Mouse (Mus musculus) MEL-GATA-1-ER (cell line): ENCODE measurements around the gene Adar.
A peak's percentile ranks its signal among the peaks of the same experiment; 100 is the strongest.

ENCODE experiments used
- DNase-seq: peaks from one replicate; pipeline ENCODE4 v3.0.0-alpha.2; 2012; ENCODE audit warnings: low read depth; ENCODE audit errors: extremely low read depth

The Adar gene

GRCm38 (mm10) chr3:89714359-89715206, at the start of gene Adar:
Gene Adar, plus strand, starts transcription at chr3:89715022.
- peak; percentile 75 for DNase-seq

- DNase-seq, result no peak
Observed at GRCm38 (mm10) chr3:89667131-89667530, 47.7 kb upstream of the Adar start.

DNA sequence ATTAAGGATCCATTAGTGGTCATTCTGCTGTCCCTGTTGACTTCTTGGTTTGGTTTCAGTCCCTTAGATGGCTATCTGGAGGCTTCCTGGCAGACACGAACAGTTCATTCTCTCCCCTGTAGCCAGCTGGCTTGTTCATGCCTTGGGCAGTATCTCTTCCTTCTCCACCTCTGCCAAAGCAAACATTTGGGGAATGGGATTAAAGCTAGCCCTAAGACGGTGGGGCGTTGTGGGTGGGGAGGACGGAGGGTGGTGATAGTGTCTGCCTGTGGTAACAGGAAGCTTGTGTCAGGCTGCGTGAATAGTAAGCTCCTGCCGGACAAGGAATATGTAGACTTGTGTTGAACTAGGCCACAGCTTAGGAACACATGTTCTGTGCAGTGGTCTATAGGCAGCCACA, 43.5 kb upstream of the Adar start:
- no peak for DNase-seq

- DNase-seq, result no peak
Observed at GRCm38 (mm10) chr3:89672573-89673317, 42.1 kb upstream of the Adar start.

- DNase-seq, result no peak
Observed at GRCm38 (mm10) chr3:89677617-89678016, 37.2 kb upstream of the Adar start.

GRCm38 (mm10) chr3:89686031-89686430, 28.8 kb upstream of the Adar start:
- no peak for DNase-seq

DNA sequence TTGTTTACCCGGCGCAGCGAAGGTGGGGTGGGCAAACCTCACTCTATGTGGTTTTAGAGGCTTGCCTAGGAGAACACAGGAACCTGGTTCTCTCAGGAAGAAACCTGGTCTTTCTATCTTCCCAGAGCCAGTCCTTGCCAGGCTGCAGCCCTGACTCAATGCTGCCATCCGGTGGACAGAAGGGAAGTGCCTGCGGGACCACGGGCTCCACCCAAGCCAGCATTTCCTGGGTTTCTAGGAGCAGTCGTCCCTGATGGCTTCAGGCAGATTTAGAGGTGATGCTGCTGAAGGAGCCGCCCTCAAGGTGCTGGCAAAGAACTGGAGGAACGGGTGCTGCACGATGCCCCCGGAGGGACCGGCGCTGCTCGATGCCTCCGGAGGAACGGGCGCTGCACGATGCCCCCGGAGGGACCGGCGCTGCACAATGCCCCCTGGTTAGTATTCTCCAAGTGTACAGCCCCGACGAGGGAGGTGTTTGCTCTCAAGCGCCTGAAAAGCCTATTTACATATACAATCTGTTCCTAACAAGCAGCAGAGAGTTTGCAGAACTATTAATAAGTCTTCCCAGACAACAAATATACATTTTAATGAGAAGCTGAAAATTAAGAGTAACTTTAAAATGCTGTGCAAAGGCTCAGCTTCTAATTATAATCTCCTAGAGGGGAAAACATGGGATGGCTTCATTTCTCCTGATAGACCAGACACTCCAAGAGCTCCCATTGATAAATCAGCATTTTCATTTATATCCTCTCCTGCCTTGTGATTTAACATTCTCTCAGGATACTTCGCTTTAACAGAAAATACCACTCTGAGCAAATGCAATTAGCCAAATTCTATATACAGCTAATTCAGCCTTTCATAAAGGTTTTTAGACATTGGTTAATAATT, 25.9 kb upstream of the Adar start:
- peak; percentile 25 for DNase-seq

DNA sequence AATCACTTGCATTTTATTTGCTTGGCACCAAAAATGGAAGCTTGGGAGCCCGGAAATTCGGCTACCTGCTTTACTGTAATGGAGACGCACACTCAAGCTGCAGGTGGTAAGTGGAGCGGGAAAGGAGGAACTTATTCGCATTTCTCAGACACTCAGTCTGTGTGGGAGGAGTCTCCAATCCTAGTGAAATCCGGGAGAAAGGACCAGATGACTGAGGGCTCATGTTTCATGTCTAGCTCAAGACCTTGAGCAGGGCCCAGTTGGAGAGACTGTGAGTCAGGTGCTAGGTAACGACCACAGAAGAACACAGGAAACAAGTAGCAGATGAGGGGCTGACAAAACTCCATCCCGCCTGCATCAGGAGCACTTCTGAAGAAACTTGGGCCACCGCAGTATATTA, 23.0 kb upstream of the Adar start:
- DNase-seq, result no peak

- DNase-seq, result no peak
Observed at GRCm38 (mm10) chr3:89696152-89696821, 18.5 kb upstream of the Adar start.

DNA sequence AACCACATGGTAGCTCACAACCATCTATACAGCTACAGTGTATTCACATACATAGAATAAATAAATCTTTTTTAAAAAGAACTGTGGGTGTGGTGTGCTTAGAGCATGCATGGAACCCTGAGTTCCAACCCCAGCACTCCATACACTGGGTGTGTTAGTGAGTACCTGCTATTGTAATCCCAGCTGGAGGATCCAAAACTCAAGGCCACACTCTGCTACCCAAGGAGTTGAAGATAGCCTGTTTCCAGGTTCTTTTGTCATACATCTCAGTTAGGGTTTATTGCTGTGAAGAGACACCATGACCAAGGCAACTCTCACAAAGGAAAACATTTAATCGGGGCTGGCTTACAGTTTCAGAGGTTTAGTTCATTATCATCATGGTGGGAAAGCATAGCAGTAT, 15.9 kb upstream of the Adar start:
- no peak for DNase-seq

- DNase-seq, result no peak
Observed at GRCm38 (mm10) chr3:89700461-89700860, 14.4 kb upstream of the Adar start.

DNA sequence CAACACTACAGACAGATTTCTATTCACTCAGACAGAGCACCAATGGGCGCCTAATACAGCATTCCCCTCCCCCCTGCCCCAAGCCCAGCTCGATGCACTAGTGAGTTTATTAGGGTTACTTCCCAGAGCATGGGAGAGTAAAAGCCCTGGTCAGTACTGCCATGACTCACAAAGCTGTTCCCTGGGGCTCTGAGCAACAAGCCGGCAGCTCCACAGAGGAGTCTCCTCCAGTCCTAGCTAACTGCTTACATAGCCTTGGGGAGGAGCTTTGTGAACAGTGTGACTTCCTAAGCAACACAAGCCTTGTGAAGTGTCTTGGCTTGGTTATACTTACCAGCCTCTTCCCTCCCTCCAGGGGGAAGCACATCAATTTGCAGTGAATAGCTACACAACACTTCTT, 11.2 kb upstream of the Adar start:
- no peak for DNase-seq

- no peak for DNase-seq
Observed at GRCm38 (mm10) chr3:89704064-89704463, 10.8 kb upstream of the Adar start.

DNA sequence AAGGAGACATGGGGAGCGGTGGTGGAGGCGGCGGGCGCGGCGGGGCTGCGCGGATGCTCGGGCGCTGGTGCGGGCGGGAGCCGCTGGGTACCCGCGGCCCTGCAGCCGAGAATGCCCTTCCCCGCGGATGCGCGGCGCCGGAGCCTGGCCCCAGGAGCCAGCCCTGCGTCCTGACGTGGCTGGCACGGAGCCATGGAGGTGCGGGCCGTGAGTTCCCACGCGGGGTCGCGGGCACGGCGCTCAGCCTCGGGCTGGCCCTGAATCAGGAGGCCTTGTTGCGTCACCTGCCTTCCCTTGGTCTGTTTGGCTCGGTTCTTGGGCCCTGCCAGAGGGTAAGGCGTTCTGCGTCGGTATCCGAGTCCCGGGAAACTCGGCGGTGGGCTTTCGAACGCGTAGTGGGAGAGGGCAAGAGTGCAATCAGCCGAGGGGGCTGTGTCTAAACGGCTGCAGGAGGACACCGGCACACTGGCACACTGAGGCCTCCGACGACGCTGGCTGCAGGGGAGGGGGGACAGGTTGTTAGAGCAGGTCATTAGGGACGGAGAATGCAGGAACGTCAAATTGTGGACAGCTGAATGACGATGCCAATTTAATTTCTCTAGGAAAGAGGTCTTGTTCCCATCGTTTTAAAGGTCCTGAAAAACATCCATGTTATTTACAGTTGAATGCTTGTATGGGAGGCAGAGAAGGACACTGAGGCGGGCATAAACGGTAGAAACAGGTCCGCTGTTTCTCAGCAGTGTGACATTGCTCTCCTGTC, 565 bp downstream of the Adar start:
- DNase-seq, result no peak

DNA sequence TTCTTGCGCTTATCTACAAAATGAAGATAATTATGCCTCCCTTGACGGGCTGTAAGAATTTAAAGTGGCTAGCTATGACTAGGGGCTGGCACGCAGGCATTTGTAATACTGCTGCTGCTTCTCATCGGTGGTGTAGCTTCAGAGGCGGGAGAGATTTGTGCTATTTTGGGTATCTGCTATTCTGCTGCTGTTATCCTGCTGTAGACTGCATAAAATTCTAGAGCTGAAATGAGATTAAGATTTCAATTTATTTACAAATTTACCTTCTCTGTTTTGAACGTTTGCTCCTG, 1.1 kb downstream of the Adar start:
- DNase-seq, result no peak

DNA sequence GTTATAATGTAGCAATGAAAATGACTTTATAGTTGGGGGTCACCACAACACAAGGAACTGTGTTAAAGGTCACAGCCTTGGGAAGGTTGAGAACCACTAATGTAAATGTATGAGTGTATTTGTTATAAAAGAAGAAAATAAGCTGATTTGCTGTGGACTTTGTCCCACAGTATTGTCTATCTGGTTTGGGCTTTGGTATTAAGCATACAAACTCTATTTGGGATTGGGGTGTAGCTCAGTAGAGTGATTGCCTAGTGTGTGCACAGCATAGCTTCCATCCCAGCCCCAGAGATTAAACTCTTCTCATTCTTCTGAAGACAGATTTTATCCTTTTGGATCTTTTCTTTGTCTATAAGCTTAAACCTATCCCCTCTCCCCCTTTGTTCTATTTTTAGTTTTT, 7.2 kb downstream of the Adar start:
- no peak for DNase-seq

GRCm38 (mm10) chr3:89723400-89724084, 8.7 kb downstream of the Adar start:
- no peak for DNase-seq

GRCm38 (mm10) chr3:89727028-89727427, 12.2 kb downstream of the Adar start:
- DNase-seq, result peak; percentile 84

GRCm38 (mm10) chr3:89728848-89729247, 14.0 kb downstream of the Adar start:
- no peak for DNase-seq
